Mouse (Mus musculus): ENCODE data around the gene Calm2. TPM values are rescaled to one million over a fixed set of nuclear protein-coding genes. Genes with fewer than 3 reads are reported as not detected.
A peak's percentile ranks its signal among the peaks of the same experiment; 100 is the strongest.

Calm2 gene
- polyA plus RNA-seq (2017; shearing (Covaris generic)) = 100 to 1,000 TPM; 597 to 644 TPM

DNA sequence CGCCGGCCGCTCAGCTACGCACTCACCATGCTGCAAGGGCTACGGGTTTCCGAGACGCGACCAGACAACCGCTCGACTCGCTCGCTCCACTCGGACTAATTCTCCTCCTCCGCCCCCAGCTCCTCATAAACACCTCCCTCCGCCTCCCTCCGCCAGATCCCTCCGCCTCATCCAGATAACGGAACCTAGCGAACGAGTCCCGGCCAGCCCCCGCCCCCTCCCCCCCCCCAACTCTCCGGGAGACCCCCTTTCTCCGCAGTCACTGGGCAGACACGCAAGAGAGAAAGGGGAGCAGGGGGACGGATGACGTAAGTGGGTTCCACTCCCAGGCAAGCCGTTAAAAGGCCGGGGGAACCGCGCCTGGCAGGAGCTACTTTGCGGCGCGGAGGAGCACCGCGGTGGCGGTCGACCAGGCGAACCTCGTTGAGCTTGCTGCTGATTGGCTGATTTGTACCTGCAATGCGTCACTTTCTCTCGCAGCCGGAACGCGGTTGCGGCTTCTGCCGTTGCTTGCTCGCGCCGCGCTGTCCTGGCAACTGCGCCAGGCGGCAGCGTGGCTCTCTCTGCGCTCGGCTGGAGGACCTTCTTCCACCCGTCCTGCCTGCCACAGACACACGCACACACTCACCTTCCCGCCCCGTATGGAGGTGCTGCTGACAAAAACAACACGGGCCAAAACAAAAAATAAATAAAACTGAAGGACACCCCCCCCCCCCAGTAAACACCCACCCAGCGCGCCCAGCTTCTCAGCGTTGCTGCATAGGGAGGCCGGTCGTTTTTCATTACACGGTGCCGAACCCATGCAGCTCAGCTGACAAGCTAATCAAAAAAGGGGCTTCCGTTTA, at the start of gene Calm2:
Gene Calm2 (minus strand): TSS at position 169 of the 845 bp plus-strand sequence.
- ATAC-seq = peak; percentile 82

DNA sequence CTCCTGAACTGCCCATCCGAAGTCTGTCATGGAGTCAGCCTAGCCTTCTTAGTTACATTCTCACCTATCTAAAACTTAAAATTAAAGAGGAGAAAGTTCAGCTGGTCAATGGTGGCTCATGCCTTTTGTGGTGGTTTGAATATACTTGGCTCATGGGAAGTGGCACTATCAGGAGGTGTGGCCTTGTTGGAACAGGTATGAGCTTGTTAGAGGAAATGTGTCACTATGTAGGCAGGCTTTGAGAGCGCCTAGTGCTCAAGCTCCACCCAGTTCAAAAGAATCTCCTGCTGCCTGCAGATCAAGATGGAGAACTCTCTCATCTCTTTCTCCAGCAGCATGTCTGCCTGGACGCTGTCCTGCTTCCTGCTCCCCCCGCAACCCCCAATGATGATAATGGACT, 48.8 kb upstream of the Calm2 start:
- no peak for ATAC-seq

DNA sequence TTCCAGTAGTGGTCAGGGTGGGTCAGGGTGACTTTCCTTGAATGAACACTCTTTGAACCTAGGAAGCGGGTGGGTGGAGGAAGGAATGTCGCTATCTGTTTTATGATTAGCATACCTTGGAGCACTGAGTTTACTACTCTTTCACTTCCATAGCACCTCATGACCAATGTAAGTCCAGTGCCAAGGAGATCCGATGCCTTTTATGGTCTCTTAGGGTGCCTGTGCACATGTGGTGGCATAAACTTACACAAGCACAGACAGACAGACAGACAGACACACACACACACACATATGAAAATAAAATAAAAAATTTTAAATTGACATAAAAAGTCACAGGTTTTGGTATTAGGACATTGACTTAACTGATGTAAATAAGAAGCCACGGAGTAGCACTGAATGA, 47.6 kb upstream of the Calm2 start:
- no peak for ATAC-seq

DNA sequence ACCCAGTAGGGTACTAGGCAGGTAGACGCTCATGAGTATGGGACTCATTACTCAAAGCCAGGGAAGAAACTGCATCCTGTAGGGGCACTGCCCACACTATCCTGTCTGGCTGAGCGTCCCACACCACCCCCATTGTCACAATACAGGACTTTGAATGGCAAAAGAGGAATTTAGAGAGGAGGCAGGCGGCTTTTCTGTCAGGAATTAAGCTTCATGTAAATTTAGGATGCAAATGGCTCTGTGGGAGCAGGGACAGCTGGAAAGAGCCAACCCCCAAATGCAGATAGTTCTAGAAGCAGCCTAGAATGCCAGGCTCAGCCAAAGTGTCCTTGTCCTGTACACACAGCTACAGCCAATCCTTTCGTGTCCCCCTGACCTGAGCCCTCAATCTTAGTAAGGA, 45.6 kb upstream of the Calm2 start:
- ATAC-seq = no peak

DNA sequence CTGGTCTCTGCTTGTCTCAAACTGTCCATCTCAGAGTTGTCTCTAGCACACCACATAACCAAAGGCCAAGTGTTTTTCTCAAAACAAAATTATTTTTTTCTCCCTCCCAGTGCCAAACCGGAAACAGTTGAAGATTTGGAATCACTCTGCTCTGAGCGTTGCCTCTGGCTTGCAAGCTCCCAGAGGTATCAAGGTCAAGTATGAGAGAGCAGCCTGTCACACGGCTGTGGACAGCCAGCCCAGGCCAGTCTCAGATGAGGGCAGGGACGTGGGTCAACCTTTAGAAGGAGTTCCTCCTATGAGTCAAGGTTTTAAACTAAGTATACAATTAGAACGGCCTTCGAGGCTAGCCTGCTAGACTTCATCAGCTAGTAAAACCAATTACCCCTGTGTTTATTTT, 43.6 kb upstream of the Calm2 start:
- no peak for ATAC-seq

DNA sequence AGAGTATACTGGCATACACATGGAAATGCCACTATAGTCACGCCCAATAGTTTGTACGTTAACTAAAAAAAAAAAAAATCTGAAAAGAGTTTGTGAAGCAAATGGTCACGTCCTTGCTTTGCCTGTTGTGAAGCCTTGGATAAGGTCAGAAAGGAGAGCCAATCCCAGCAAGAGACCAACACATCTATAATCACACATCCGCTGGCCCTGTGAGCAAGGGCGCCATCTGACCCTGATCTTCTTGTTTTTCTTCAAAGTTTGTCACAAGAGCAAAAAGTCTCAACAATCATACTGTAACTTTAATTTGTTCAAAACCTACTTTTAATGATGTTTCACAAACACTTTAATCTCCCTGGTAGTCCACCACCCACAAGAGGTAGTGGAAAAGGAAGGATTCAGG, 39.0 kb upstream of the Calm2 start:
- ATAC-seq = no peak

DNA sequence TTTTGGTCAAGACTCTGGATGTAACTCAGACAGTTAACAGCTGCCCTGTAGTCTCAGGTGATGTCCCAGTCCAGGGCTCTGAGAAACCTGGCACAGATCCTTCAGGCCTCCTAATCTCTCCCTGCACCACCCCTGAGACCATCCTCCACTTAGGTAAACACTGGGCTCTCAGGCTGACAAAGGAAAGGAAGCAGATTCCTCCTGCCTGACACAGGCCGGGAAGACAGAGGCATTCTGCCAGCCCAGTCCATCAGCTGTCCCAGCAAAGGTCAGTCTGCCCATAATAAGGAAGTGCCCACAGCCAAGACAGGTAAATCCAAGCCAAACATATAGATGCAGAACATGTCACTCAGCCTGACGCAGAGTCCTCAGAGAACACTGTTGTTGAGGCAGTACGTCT, 36.1 kb upstream of the Calm2 start:
- ATAC-seq = no peak

DNA sequence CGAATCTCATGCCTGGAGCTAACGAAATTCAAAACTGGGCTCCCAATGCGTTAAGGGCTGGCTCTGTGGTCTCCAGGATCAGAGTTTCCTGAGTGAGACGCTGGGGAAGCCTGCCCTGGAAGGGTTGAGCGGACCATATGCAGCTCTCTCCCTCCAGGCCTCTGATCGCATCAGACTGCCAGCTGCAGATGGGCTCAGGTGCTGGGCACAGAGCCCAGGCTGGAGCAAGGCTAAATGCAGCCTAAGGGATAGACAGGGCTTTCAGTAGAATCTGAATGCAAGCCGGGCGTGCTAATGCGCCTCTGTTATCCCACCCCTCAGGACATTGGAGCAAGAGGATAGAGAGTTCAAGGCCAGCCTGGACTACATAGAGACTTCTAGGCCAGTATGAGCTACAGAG, 31.8 kb upstream of the Calm2 start:
- ATAC-seq = no peak

DNA sequence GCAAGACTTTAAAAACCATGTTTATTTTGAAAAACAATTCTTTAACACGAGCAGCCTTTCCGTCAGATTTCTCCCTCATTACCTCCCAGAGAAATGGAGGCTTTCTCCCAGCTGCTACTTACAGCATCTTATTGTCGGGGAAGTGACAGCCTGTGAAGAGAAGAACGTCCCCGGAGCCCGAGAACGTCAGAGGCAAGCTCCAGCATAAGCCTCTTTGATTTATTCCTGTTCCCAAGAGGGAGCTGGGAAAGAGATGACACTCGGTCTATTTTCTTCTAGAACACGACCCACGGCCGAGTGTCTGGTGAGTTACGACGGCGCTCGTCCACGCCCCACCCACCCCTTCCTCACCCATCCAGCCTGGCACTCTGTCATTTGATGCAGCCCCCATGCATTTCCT, 30.9 kb upstream of the Calm2 start:
- ATAC-seq = no peak

DNA sequence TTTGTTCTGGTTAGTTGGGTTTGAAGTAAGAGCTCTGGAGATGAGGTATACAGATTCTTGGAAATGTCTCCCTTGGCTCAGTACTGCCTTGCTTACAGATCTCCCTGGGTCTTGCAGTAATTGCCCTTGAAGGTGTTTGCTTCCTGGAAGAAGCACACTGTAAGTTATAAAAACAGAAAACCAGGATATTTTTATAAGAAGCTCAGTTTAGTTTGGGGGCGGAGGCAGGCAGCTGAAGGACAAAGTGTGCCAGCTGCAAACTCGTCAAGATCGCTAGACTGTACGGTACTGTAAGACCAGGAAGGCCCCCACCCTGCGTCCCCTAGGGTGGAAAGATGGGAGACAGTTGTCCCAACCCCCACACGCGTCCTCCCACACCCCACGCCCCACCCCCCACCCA, 28.6 kb upstream of the Calm2 start:
- no peak for ATAC-seq

DNA sequence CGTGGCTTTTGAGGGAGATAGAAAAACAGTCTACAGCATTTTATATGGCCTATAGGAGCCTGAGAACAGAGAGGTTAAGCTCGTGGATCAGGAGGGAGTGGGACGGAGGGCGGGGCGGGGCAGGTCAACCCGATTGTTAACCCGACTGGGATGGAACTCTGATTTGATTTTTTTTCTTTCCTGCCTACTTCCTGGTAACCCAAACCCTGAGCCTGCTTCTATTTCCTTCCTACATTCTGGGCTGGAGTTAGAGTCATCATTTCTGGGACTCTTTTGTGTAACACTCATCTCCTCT, 27.7 kb upstream of the Calm2 start:
- no peak for ATAC-seq

DNA sequence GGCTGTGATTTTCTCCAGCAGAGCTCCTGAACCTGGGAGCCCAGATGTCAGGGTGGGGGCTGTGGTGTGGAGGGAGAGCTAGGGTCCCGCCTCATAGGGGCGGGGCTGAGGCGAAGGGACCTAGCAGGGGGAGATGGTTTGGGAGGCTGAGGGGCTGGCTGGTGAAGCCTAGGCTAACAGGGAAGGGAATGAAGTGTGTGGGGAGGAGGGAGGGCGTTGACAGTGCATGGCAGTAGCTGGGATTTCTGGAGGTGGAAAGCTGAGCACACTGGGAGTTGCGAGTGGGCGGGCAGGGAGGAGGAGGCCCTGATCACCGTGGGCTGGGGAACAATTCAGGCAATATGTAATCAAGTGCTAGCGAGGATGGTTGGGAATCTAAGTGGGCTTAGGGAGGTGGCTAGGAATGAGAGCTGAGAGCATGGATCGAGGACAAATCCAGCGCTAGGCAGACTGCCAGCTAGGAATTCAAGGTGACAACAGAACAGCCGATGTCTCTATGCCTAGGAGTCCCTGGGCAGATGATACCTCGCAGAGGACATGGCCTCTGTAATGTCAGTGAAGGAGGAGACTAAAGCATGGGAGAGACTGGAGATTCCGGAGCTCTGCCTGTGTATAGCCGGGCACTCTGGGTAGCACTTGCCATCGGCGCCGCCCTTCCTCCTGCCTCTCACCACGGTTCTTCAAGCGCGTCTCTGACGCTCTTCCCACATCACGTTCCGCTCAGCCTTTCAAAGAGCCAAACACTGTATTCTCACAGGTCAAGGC, 27.2 kb upstream of the Calm2 start:
- peak; percentile 52 for ATAC-seq

DNA sequence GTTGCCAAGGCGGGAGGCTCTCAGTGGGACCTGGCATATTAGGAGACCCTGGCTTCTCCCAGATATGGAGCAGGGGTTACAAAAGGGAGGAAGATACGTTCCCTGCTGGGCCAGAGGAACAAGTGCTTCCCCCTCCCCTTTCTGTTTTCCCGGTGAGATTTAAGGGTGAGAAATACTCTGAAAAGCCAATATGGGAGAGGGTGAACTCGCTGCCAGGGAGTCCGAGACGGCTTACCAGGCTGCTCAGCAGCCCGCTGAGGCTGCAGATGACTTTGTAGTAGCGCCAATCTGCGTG, 26.7 kb upstream of the Calm2 start:
- ATAC-seq = no peak

DNA sequence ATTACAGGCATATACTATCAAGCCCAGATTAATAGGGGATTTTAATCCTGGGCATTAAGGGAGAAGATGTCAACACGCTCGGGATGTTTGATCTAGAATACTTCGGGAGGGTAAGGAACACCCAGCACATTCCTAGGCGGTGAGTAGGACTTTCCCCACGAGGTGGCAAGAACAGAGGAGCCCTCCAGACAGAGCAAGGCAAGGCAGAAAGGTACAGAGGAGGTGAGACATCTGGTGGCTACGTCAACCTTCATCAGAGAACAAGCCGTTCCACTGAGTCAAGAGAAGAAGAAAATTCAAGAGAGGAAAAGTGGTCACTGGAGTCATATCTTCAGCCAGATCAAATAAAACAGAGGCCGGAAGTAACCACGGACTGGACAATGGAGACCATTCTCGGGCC, 26.1 kb upstream of the Calm2 start:
- ATAC-seq = no peak

DNA sequence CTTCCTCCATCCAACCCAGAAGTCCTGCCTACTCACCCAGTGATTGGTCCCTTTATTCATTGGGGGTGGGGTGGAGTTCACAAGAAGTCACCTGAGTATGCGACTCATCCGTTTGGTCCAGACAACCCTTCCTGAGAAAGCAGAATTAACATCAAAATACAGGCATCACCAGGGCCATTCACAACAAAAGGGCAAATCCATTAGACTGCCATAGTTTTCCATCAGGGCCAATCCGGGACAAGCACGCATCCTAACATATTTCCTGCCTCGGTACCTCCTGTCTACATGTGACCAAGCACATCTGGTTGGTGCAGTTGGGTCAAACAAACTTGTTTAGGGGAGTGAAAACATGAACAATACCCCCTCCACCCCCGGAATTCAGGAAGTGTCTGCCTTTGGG, 24.9 kb upstream of the Calm2 start:
- no peak for ATAC-seq

DNA sequence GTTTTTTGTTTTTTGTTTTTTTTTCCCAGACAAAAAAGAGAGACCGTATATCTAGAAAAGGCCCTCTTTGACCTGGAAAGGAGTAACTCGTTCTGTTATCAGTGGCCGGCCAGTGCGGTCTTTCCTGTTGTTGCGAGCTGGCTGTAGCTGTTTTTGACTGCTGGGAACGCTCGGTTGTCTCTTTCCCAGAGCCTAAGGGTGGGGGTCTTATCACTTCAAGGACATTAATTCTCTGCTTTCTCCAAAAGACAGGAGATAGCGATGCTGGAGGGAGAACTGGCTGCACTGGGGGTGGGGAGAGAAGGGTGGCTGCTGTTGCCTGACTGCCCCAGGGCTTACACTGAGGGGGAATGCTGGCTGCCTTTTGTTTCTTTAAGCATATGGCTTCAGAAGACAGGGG, 24.1 kb upstream of the Calm2 start:
- ATAC-seq = no peak

DNA sequence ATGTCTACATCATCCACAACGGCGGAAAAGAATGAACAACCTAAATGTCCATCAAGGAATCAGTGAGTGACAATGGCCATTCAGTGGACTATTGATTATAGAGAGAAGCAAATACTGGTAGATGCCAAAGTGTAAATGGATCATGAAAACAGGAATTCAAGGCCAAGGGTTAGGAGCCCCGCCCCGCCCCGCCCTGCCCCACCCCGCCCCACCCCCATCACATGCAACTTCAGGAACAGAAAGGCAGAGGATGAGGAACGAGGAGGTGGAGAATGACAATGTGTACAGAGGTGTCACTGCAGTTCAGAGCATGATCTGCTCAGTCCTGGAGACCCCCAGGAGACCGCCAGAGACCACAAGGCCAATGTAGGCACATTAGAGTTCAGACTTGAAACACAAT, 23.5 kb upstream of the Calm2 start:
- no peak for ATAC-seq

DNA sequence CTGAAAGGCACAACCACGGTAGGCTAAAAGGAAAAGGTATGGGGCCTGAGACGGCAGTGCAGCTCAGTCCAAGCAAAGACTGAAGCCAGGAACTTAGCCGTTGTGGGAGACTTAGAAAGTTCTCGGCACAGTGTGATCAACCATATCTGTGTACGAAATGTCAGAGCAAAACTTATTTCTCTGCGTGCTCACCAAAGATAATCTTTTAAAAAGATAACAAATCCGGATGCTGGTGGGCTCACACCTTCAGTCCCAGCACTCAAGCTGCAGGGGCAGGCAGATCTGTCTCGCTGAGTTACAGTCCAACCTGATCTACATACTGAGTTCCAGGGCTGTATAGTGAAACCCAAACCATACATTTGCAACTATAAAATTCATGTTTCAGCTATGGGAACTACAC, 22.7 kb upstream of the Calm2 start:
- no peak for ATAC-seq

DNA sequence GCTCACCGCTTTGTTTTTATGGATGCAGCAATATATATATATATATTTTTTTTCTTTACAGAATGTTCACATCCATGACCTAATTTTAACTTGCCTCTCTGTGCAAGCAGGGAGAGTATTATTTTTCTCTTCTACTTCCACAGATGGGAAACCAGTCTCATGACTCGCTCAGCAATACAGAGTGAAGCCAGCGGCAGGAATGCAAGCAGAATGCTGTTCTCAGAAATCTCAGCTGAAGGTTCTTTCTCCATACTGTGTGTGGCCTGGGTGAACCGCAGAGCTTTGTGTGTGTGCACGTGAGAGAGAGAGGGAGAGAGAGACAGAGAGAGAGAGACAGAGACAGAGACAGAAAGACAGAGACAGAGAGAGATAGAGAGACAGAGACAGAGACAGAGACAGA, 21.9 kb upstream of the Calm2 start:
- no peak for ATAC-seq

DNA sequence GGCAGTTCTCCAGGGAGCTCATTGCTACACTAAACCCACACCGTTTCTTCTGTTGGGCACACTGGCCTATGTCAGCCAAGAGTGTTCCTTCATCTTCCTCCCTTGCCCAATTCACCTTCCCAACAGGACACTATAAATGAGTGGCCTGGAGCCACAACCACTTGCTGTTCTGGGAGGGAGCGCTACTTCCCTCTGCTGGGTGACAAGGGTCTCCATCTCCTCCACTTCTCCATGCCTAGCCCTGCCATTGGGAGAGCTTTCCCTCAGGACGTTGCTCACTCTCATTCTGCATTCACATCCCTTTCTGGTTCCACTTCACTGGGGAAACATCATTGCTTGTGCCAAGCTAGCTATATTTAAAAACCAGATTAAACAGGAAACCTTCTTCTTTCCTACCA, 14.8 kb upstream of the Calm2 start:
- no peak for ATAC-seq

DNA sequence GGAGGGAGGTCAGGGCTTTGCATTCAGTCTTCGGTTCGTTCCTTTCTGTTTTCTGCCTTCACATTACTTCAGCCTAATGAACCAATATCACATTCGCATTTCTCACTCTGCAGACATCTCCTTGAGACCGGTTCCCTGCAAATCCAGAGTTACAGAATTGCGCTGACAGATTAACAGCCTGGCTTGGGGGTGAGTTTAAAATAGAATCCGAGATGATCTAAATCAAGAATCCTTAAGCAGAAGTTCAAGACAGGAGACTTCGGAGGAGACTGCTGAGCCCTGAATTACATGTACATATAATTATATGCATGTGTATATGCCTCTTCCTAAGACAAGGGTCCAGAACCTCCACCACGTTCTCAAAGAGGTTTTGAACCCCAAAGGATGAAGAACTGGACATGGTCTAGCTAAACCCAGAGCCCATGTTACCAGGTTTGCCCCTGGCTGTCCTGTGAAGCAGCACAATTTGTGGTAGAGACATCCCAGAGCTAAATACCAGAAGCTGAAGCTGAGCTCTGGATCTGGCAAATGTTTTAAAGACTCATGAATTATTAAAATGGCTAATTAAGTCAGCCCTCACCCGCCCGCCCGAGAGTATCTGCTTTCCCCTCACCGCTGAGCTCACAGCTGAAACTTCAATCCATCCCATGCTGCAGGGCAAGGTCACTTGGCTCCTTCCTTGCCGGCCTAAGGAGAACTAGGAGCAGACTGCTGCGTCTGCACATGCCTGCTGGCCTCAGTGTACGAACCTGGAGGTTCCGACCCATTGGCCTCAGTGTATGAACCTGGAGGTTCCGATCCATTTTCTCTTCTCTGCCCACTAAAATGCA, 14.1 kb upstream of the Calm2 start:
- ATAC-seq = no peak

DNA sequence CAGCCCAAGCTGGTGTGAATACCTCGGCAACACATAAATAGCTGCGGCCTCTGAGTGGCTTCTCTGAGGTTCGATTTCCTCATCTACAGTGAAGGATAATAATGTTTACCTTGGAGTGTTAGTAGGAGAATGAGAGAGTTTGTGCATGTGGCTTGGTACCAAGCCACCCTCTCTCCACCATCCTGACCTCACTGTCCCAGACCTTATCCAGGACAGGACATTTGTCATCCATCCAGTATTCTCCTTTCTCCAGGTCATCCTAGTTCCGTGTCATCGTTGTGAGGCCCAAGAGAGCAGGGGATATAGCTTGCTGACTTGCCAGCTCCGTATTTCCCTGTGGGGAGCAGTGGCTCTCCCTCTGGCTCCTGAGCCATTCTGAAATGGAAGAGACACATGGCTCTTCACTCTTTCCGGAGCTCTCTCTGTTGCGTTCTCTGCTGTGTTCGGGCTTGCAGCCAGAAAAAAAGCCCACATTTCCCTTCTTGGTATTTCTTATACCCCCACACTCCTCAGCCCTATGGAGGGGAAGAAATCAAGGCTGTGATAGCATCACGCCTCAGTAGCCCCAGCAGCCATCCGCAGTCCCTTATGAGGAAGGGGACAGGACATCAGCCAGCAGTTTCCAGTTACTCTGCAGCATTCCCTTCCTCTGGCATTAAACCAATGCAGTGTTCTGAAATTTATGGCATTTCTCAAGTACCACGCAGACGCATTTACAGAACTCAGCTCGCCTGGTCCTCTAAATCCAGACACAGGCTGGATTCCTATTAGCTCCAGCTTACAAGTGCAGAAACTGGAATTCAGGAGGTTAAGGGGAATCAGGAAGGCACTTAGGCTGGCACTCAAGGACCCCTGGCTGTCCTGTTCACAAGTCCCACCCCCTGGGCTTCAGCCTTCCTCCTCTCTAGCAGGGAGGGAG, 13.3 kb upstream of the Calm2 start:
- ATAC-seq = no peak
